Mouse (Mus musculus) erythroblast, adult 5-6 weeks (primary cell): ENCODE measurements around the gene Phka1. TPM values are rescaled to one million over a fixed set of nuclear protein-coding genes. Genes with fewer than 3 reads are reported as not detected.

ENCODE experiments used
- ATAC-seq: replicated peaks from 2 replicates; pipeline ENCODE4 v1.8.0; 2016; ENCODE audit warnings: moderate number of reproducible peaks, mild to moderate bottlenecking, moderate TSS enrichment, inconsistent platforms; ENCODE audit not compliant: poor library complexity, low FRiP score, severe bottlenecking
- total RNA-seq, 2 experiments: library from RNA; stranded (forward) in 1 of 2; stranded (reverse) in 1 of 2; fragments of 150-400 nt in 1 of 2; fragments of 200-764, 138-1000 nt in 1 of 2; gene quantifications; 2 replicates each; pipeline versions ENCODE4 v1.2.3 to v1.2.4; 2015 to 2017; ENCODE audit warnings: low replicate concordance in 2 of 2

Phka1 gene
- total RNA-seq, 2 experiments from 2014 or later = 0.38 to 1.4 TPM

DNA sequence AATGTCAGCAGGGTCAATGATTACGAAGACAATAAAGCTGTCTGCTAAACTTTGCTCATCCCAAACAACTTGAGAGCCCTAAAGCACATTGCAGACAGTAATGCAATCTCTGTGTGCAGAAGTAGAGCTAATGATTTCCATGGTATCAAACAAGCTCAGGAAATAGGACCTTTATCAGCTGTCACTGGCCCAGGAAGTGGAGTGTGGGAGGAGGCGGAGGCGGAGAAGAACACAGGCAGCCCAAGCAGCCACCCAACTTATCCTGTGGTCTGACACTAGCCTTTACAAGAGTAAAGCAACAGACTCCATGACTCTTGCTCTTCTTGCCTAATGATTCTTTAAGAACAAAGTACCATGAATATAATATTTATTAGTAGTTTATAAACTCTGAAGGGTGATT lies 165.6 kb downstream of the Phka1 start:
- ATAC-seq = no peak

DNA sequence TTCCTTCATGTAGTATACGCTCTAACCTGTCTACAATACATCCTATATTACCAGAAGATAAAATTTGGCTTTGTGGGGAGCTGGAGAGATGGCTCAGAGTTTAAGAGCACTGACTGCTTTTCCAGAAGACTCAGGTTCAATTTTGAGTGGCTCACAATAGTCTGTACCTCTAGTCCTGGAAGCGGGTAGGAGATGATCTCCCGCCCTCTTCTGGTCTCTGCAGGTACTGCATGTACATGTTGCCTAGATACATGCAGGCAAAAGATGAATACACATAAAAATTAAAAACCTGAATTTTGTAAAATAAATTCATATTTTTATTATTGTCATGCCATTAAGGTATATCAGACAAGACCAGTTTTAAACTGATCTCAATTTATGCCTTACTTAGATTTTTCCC lies 167.3 kb downstream of the Phka1 start:
- no peak; the same call in 1 of the 2 replicates for ATAC-seq

- no peak for ATAC-seq
Observed at GRCm38 (mm10) chrX:102475555-102475954, 168.5 kb downstream of the Phka1 start.

Other genes starting within 250 kb of the Phka1 start
- 0.84 and 7.3 TPM in 2 replicates for gene Hdac8, start 138.9 kb downstream of the Phka1 start, total RNA-seq (2015; ENCODE audit: low replicate concordance)
- gene Hdac8, start 138.9 kb downstream of the Phka1 start, total RNA-seq (2017; ENCODE audit: low replicate concordance) = 4.1 and 8.8 TPM in 2 replicates
- gene Gm3880, start 42.7 kb upstream of the Phka1 start, total RNA-seq (2015; ENCODE audit: low replicate concordance) = not detected in 2 replicates
- not detected in 2 replicates for gene Gm3880, start 42.7 kb upstream of the Phka1 start, total RNA-seq (2017; ENCODE audit: low replicate concordance)
- gene Gm9112, start 63.4 kb upstream of the Phka1 start, total RNA-seq (2015; ENCODE audit: low replicate concordance) = not detected in 2 replicates
- not detected in 2 replicates for gene Gm9112, start 63.4 kb upstream of the Phka1 start, total RNA-seq (2017; ENCODE audit: low replicate concordance)
- not detected in 2 replicates for gene Dmrtc1b, start 63.6 kb upstream of the Phka1 start, total RNA-seq (2015; ENCODE audit: low replicate concordance)
- not detected in 2 replicates for gene Dmrtc1b, start 63.6 kb upstream of the Phka1 start, total RNA-seq (2017; ENCODE audit: low replicate concordance)
- not detected in 2 replicates for gene Dmrtc1c1, start 158.7 kb upstream of the Phka1 start, total RNA-seq (2015; ENCODE audit: low replicate concordance)
- gene Dmrtc1c1, start 158.7 kb upstream of the Phka1 start, total RNA-seq (2017; ENCODE audit: low replicate concordance) = not detected in 2 replicates
- gene Dmrtc1c2, start 210.4 kb upstream of the Phka1 start, total RNA-seq (2015; ENCODE audit: low replicate concordance) = not detected in 2 replicates
- not detected in 2 replicates for gene Dmrtc1c2, start 210.4 kb upstream of the Phka1 start, total RNA-seq (2017; ENCODE audit: low replicate concordance)
- gene 1700031F05Rik, start 223.7 kb upstream of the Phka1 start, total RNA-seq (2015; ENCODE audit: low replicate concordance) = not detected in 2 replicates
- not detected in 2 replicates for gene 1700031F05Rik, start 223.7 kb upstream of the Phka1 start, total RNA-seq (2017; ENCODE audit: low replicate concordance)